Mouse (Mus musculus): ENCODE results near the gene Cpa1. TPM values are rescaled to one million over a fixed set of nuclear protein-coding genes. Genes with fewer than 3 reads are reported as not detected.

The Cpa1 gene
- total and polyA plus RNA-seq, 3 experiments: not detected

DNA sequence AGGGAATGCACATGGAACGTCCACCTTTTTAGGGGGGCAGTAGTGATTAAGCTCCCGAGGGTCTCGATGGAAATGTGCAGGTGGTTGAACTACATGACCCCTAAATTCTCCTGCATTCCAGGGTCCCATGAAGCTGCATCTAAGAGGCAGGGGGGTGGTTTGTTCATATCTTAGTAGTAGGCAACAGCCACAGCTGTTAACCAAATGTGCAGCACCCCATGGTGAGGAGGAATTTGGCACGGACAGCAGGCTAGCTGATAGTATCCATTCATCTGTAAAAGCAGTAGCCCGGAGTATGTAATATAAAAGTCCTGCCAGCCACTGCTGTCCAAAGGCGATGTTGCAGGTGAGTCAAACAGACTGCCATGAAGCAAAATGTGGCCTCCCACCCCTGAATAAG is 6.4 kb downstream of the Cpa1 start:
- DNase-seq (ENCODE audit: low read depth, low spot score): no peak
- H3K9me3 ChIP-seq (replicated peaks; ENCODE audit: insufficient read depth, low read length): no peaks in the 10 kb centered on the region

GRCm38 (mm10) chr6:30649651-30650296 is 10.8 kb downstream of the Cpa1 start:
- Histone ChIP-seq H3K27me3 (ENCODE audit: control insufficient read depth in 1 of 2, insufficient read depth in 2 of 2, low read length in 2 of 2) (no peaks in the 10 kb centered on the region), H3K9me3 (replicated peaks; ENCODE audit: insufficient read depth, low read length) (no peaks in the 10 kb centered on the region), H3K4me3 (ENCODE audit: control insufficient read depth in 1 of 2, insufficient read depth in 1 of 2, low read depth in 2 of 2, low read length in 2 of 2) (no peak overlapping the region), H3K4me1 (ENCODE audit: control insufficient read depth in 1 of 2, insufficient read depth in 2 of 2, low read length in 2 of 2) (peaks cover 0 to 4% of the 10 kb centered on the region in 2 experiments; a peak in 2 of 4 replicates), H3K36me3 (ENCODE audit: control insufficient read depth in 1 of 2, insufficient read depth in 2 of 2, low read length in 2 of 2) (no peaks in the 10 kb centered on the region), H3K9ac (ENCODE audit: control insufficient read depth, low read depth, low read length, poor library complexity, severe bottlenecking) (no peak overlapping the region), H3K27ac (ENCODE audit: control insufficient read depth, low read depth, low read length) (no peak overlapping the region), H3K79me2 (ENCODE audit: control insufficient read depth, insufficient read depth, low read length, poor library complexity) (no peaks in the 10 kb centered on the region)
- no peak for TF ChIP-seq SMC3 (IDR thresholded peaks at IDR 0.05; ENCODE audit: low read depth, low read length)
- TF ChIP-seq TAL1 (IDR thresholded peaks at IDR 0.05; ENCODE audit: low read length): no peak
- TF ChIP-seq POLR2AphosphoS2 (IDR thresholded peaks at IDR 0.05; ENCODE audit: low read length): no peak
- no peak for TF ChIP-seq MYB (IDR thresholded peaks at IDR 0.05; ENCODE audit: low read depth, low read length)
- no peak for TF ChIP-seq RAD21 (IDR thresholded peaks at IDR 0.05; ENCODE audit: low read depth, low read length)
- no peak for TF ChIP-seq MAFK (IDR thresholded peaks at IDR 0.05; ENCODE audit: borderline replicate concordance, low read depth, low read length)
- no peak for TF ChIP-seq CHD1 (IDR thresholded peaks at IDR 0.05; ENCODE audit: low read depth, low read length)
- TF ChIP-seq USF2 (IDR thresholded peaks at IDR 0.05; ENCODE audit: borderline replicate concordance in 1 of 2, insufficient read depth in 1 of 2, low read depth in 1 of 2, low read length in 2 of 2): no peak
- no peak for DNase-seq (ENCODE audit: low read depth, low spot score)

More for the DNA sequence above, 6.4 kb downstream of the Cpa1 start:
- TF ChIP-seq POLR2AphosphoS5 (IDR thresholded peaks at IDR 0.05; ENCODE audit: borderline replicate concordance, low read depth, low read length) (no peak), ELF1 (IDR thresholded peaks at IDR 0.05; ENCODE audit: low read depth, low read length) (no peak)
- no peak overlapping the region for H3K9ac ChIP-seq (ENCODE audit: control insufficient read depth, low read depth, low read length, poor library complexity, severe bottlenecking)
- no peak overlapping the region for H3K4me3 ChIP-seq (ENCODE audit: control insufficient read depth in 1 of 2, insufficient read depth in 1 of 2, low read depth in 2 of 2, low read length in 2 of 2)
- H3K4me1 ChIP-seq (ENCODE audit: control insufficient read depth in 1 of 2, insufficient read depth in 2 of 2, low read length in 2 of 2): peaks cover 0 to 6% of the 10 kb centered on the region in 2 experiments; a peak in 2 of 4 replicates
- no peak overlapping the region for H3K27ac ChIP-seq (ENCODE audit: control insufficient read depth, low read depth, low read length)
- H3K79me2 ChIP-seq (ENCODE audit: control insufficient read depth, insufficient read depth, low read length, poor library complexity): no peaks in the 10 kb centered on the region
- no peaks in the 10 kb centered on the region for H3K27me3 ChIP-seq (ENCODE audit: control insufficient read depth in 1 of 2, insufficient read depth in 2 of 2, low read length in 2 of 2)
- no peaks in the 10 kb centered on the region for H3K36me3 ChIP-seq (ENCODE audit: control insufficient read depth in 1 of 2, insufficient read depth in 2 of 2, low read length in 2 of 2)

DNA sequence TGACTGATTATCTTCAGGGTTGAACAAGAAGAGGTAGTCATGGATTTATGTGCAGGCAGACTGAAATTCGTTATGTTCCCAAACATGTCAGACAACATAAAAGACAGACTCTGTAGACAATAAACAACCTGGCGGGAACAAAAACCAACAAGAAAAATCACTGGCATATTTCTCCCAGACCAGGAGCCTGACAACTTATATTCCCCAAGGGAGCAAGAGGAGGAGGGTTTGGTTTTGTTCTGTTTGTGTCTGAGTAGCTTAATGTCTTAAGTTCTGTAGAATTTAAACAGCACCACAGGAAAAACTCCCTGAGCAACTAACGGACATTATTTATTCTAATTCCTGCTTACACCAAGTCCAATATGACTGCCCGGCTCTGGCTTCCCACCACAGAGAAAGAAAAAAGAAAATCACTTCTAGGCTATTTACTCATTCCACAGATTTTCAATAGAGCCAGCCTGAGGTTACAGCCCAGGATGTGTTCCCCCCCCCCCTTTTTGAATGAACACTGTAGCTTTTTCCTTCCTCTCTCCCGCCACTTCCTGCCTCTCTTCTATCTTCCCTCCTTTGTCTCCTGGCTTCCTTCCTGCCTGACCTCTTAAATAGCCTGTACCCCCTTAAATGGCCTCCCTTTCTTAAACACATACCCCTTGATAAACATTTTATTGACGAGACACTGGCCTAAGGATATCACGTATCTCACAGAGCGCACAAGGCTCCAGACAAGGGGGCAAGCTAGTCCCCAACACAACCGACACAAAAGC is 13.6 kb downstream of the Cpa1 start:
- H3K79me2 ChIP-seq (ENCODE audit: control insufficient read depth, insufficient read depth, low read length, poor library complexity): no peaks in the 10 kb centered on the region
- H3K9ac ChIP-seq (ENCODE audit: control insufficient read depth, low read depth, low read length, poor library complexity, severe bottlenecking): no peak overlapping the region
- TF ChIP-seq MXI1 (IDR thresholded peaks at IDR 0.05; ENCODE audit: low read depth, low read length) (no peak), POLR2AphosphoS5 (IDR thresholded peaks at IDR 0.05; ENCODE audit: borderline replicate concordance, low read depth, low read length) (no peak), CHD1 (IDR thresholded peaks at IDR 0.05; ENCODE audit: low read depth, low read length) (no peak), ZKSCAN1 (IDR thresholded peaks at IDR 0.05; ENCODE audit: low read depth, low read length) (no peak), SMC3 (IDR thresholded peaks at IDR 0.05; ENCODE audit: low read depth, low read length) (no peak), ELF1 (IDR thresholded peaks at IDR 0.05; ENCODE audit: low read depth, low read length) (no peak), BHLHE40 (IDR thresholded peaks at IDR 0.05; ENCODE audit: borderline replicate concordance, low read depth, low read length) (no peak), ETS1 (IDR thresholded peaks at IDR 0.05; ENCODE audit: low read depth, low read length) (no peak), RCOR1 (IDR thresholded peaks at IDR 0.05; ENCODE audit: low read depth, low read length) (no peak), USF1 (IDR thresholded peaks at IDR 0.05; ENCODE audit: low read depth, low read length) (no peak), MAZ (IDR thresholded peaks at IDR 0.05; ENCODE audit: low read depth, low read length) (no peak), USF2 (IDR thresholded peaks at IDR 0.05; ENCODE audit: borderline replicate concordance in 1 of 2, insufficient read depth in 1 of 2, low read depth in 1 of 2, low read length in 2 of 2) (no peak), KAT2A (conservative IDR thresholded peaks at IDR 0.05; ENCODE audit: low read depth, low read length) (no peak), MYB (IDR thresholded peaks at IDR 0.05; ENCODE audit: low read depth, low read length) (no peak), NELFE (IDR thresholded peaks at IDR 0.05; ENCODE audit: low read depth, low read length) (no peak)
- no peak for DNase-seq (ENCODE audit: low read depth, low spot score)
- no peaks in the 10 kb centered on the region for H3K9me3 ChIP-seq (replicated peaks; ENCODE audit: insufficient read depth, low read length)
- no peaks in the 10 kb centered on the region; a peak in 1 of 4 replicates for H3K36me3 ChIP-seq (ENCODE audit: control insufficient read depth in 1 of 2, insufficient read depth in 2 of 2, low read length in 2 of 2)
- H3K27ac ChIP-seq (ENCODE audit: control insufficient read depth, low read depth, low read length): no peak overlapping the region
- H3K4me1 ChIP-seq (ENCODE audit: control insufficient read depth in 1 of 2, insufficient read depth in 2 of 2, low read length in 2 of 2): peaks cover 0 to 2% of the 10 kb centered on the region in 2 experiments; a peak in 2 of 4 replicates
- H3K27me3 ChIP-seq (ENCODE audit: control insufficient read depth in 1 of 2, insufficient read depth in 2 of 2, low read length in 2 of 2): no peaks in the 10 kb centered on the region
- no peak overlapping the region for H3K4me3 ChIP-seq (ENCODE audit: control insufficient read depth in 1 of 2, insufficient read depth in 1 of 2, low read depth in 2 of 2, low read length in 2 of 2)
